Mouse (Mus musculus): ENCODE results near the gene Npepps. TPM values are rescaled to one million over a fixed set of nuclear protein-coding genes. Genes with fewer than 3 reads are reported as not detected.
"Not testable (repeated sequence)": the region's sequence is repeated elsewhere in the genome, so short reads cannot be mapped to it uniquely, and the experiment has no call there.

The Npepps gene
- polyA plus RNA-seq, 1 experiment from 2014 or later = 101 TPM

- Histone ChIP-seq H3K9me3 (ENCODE audit: control insufficient read depth, low read depth, low read length) (no peaks in the 10 kb centered on the region), H3K27me3 (ENCODE audit: control insufficient read depth, insufficient read depth, low read length) (no peaks in the 10 kb centered on the region), H3K4me2 (replicated peaks; ENCODE audit: low read depth, low read length) (no peak overlapping the region), H3K27ac (ENCODE audit: low read length) (no peak overlapping the region), H3K4me3 (ENCODE audit: low read depth, low read length) (no peak overlapping the region), H3K4me1 (ENCODE audit: control insufficient read depth, insufficient read depth, low read length) (peaks cover 7% of the 10 kb centered on the region), H3K36me3 (ENCODE audit: control insufficient read depth, insufficient read depth, low read length) (no peaks in the 10 kb centered on the region; the same call in 1 of the 2 replicates), H3K9ac (replicated peaks; ENCODE audit: low read depth, low read length) (no peak overlapping the region)
- WGBS = 88% methylated on average over 6 of the region's 6 CpGs
- ATAC-seq (ENCODE audit: insufficient number of reproducible peaks, insufficient read depth, low FRiP score, low read depth) = no peak
Observed at GRCm38 (mm10) chr11:97190992-97191391, 89.4 kb downstream of the Npepps start.

- 91% methylated on average over 6 of the region's 6 CpGs for WGBS
- peaks cover 12% of the 10 kb centered on the region for H3K4me1 ChIP-seq (ENCODE audit: control insufficient read depth, insufficient read depth, low read length)
- H3K27ac ChIP-seq (ENCODE audit: low read length); H3K9me3 ChIP-seq (ENCODE audit: control insufficient read depth, low read depth, low read length); H3K27me3 ChIP-seq (ENCODE audit: control insufficient read depth, insufficient read depth, low read length); ATAC-seq (ENCODE audit: insufficient number of reproducible peaks, insufficient read depth, low FRiP score, low read depth); H3K9ac ChIP-seq (replicated peaks; ENCODE audit: low read depth, low read length); H3K36me3 ChIP-seq (ENCODE audit: control insufficient read depth, insufficient read depth, low read length); H3K4me2 ChIP-seq (replicated peaks; ENCODE audit: low read depth, low read length); H3K4me3 ChIP-seq (ENCODE audit: low read depth, low read length): not testable (repeated sequence)
Observed at GRCm38 (mm10) chr11:97189645-97190044, 90.8 kb downstream of the Npepps start.

GRCm38 (mm10) chr11:97189231-97189630 is 91.2 kb downstream of the Npepps start:
- H3K9ac ChIP-seq (replicated peaks; ENCODE audit: low read depth, low read length) = no peak overlapping the region
- H3K4me3 ChIP-seq (ENCODE audit: low read depth, low read length) = peak overlapping the region; percentile 86
- H3K27me3 ChIP-seq (ENCODE audit: control insufficient read depth, insufficient read depth, low read length) = no peaks in the 10 kb centered on the region
- peaks cover 15% of the 10 kb centered on the region for H3K4me1 ChIP-seq (ENCODE audit: control insufficient read depth, insufficient read depth, low read length)
- WGBS = 39% methylated on average over 3 of the region's 3 CpGs
- peak overlapping the region; percentile 93; the same call in 1 of the 2 replicates for H3K27ac ChIP-seq (ENCODE audit: low read length)
- no peaks in the 10 kb centered on the region for H3K9me3 ChIP-seq (ENCODE audit: control insufficient read depth, low read depth, low read length)
- peaks cover 13% of the 10 kb centered on the region for H3K36me3 ChIP-seq (ENCODE audit: control insufficient read depth, insufficient read depth, low read length)
- H3K4me2 ChIP-seq (replicated peaks; ENCODE audit: low read depth, low read length) = peak overlapping the region; percentile 61
- no peak for ATAC-seq (ENCODE audit: insufficient number of reproducible peaks, insufficient read depth, low FRiP score, low read depth)

- H3K36me3 ChIP-seq (ENCODE audit: control insufficient read depth, insufficient read depth, low read length) = peaks cover 20% of the 10 kb centered on the region
- peak overlapping the region; percentile 86 for H3K4me3 ChIP-seq (ENCODE audit: low read depth, low read length)
- H3K9me3 ChIP-seq (ENCODE audit: control insufficient read depth, low read depth, low read length) = no peaks in the 10 kb centered on the region
- peak overlapping the region; percentile 93 for H3K27ac ChIP-seq (ENCODE audit: low read length)
- no peak for ATAC-seq (ENCODE audit: insufficient number of reproducible peaks, insufficient read depth, low FRiP score, low read depth)
- H3K27me3 ChIP-seq (ENCODE audit: control insufficient read depth, insufficient read depth, low read length) = no peaks in the 10 kb centered on the region
- peak overlapping the region; percentile 61 for H3K4me2 ChIP-seq (replicated peaks; ENCODE audit: low read depth, low read length)
- WGBS = under 1% methylated on average over 15 of the region's 15 CpGs
- H3K9ac ChIP-seq (replicated peaks; ENCODE audit: low read depth, low read length) = peak overlapping the region; percentile 66
- peaks cover 17% of the 10 kb centered on the region for H3K4me1 ChIP-seq (ENCODE audit: control insufficient read depth, insufficient read depth, low read length)
Observed at GRCm38 (mm10) chr11:97188643-97188955, 91.8 kb downstream of the Npepps start.

- Histone ChIP-seq H3K9ac (replicated peaks; ENCODE audit: low read depth, low read length) (peak within 1 kb of the TSS; percentile 96), H3K9me3 (ENCODE audit: control insufficient read depth, low read depth, low read length) (no peaks in the 10 kb centered on the region), H3K4me2 (replicated peaks; ENCODE audit: low read depth, low read length) (peak within 1 kb of the TSS; percentile 72), H3K27ac (ENCODE audit: low read length) (peak within 1 kb of the TSS; percentile 97), H3K4me1 (ENCODE audit: control insufficient read depth, insufficient read depth, low read length) (peaks cover 17% of the 10 kb centered on the region), H3K4me3 (ENCODE audit: low read depth, low read length) (peak within 1 kb of the TSS; percentile 86), H3K36me3 (ENCODE audit: control insufficient read depth, insufficient read depth, low read length) (peaks cover 26% of the 10 kb centered on the region), H3K27me3 (ENCODE audit: control insufficient read depth, insufficient read depth, low read length) (no peaks in the 10 kb centered on the region)
- ATAC-seq (ENCODE audit: insufficient number of reproducible peaks, insufficient read depth, low FRiP score, low read depth) = peak; percentile 95
- under 1% methylated on average over 91 of the region's 101 CpGs for WGBS
Observed at GRCm38 (mm10) chr11:97187764-97188642, 92.4 kb downstream of the Npepps start, which contains the start of gene Kpnb1. Kpnb1 (minus strand) TSS chr11:97187881.

- Histone ChIP-seq H3K27me3 (ENCODE audit: control insufficient read depth, insufficient read depth, low read length) (no peaks in the 10 kb centered on the region), H3K4me1 (ENCODE audit: control insufficient read depth, insufficient read depth, low read length) (peaks cover 19% of the 10 kb centered on the region), H3K36me3 (ENCODE audit: control insufficient read depth, insufficient read depth, low read length) (peaks cover 33% of the 10 kb centered on the region), H3K9me3 (ENCODE audit: control insufficient read depth, low read depth, low read length) (no peaks in the 10 kb centered on the region), H3K4me2 (replicated peaks; ENCODE audit: low read depth, low read length) (peak overlapping the region; percentile 72), H3K4me3 (ENCODE audit: low read depth, low read length) (peak overlapping the region; percentile 86), H3K9ac (replicated peaks; ENCODE audit: low read depth, low read length) (peak overlapping the region; percentile 96), H3K27ac (ENCODE audit: low read length) (peak overlapping the region; percentile 97)
- peak; percentile 70 for ATAC-seq (ENCODE audit: insufficient number of reproducible peaks, insufficient read depth, low FRiP score, low read depth)
- WGBS = 1% methylated on average over 59 of the region's 74 CpGs
Observed at GRCm38 (mm10) chr11:97186947-97187763, 93.3 kb downstream of the Npepps start.

- WGBS = 51% methylated on average over 5 of the region's 5 CpGs
- Histone ChIP-seq H3K36me3 (ENCODE audit: control insufficient read depth, insufficient read depth, low read length) (peaks cover 45% of the 10 kb centered on the region), H3K9me3 (ENCODE audit: control insufficient read depth, low read depth, low read length) (no peaks in the 10 kb centered on the region), H3K27ac (ENCODE audit: low read length) (no peak overlapping the region), H3K27me3 (ENCODE audit: control insufficient read depth, insufficient read depth, low read length) (no peaks in the 10 kb centered on the region), H3K4me3 (ENCODE audit: low read depth, low read length) (peak overlapping the region; percentile 86), H3K4me2 (replicated peaks; ENCODE audit: low read depth, low read length) (peak overlapping the region; percentile 72), H3K9ac (replicated peaks; ENCODE audit: low read depth, low read length) (peak overlapping the region; percentile 60; the same call in 1 of the 2 replicates), H3K4me1 (ENCODE audit: control insufficient read depth, insufficient read depth, low read length) (peaks cover 19% of the 10 kb centered on the region)
- ATAC-seq (ENCODE audit: insufficient number of reproducible peaks, insufficient read depth, low FRiP score, low read depth) = no peak
Observed at GRCm38 (mm10) chr11:97185704-97186614, 94.5 kb downstream of the Npepps start.

- WGBS = 76% methylated on average over 5 of the region's 5 CpGs
Observed at GRCm38 (mm10) chr11:97184875-97185274, 95.6 kb downstream of the Npepps start.

More at GRCm38 (mm10) chr11:97184875-97185274, 95.6 kb downstream of the Npepps start:
- Histone ChIP-seq H3K27ac (ENCODE audit: low read length) (no peak overlapping the region), H3K4me2 (replicated peaks; ENCODE audit: low read depth, low read length) (no peak overlapping the region), H3K36me3 (ENCODE audit: control insufficient read depth, insufficient read depth, low read length) (peaks cover 56% of the 10 kb centered on the region), H3K9me3 (ENCODE audit: control insufficient read depth, low read depth, low read length) (no peaks in the 10 kb centered on the region), H3K27me3 (ENCODE audit: control insufficient read depth, insufficient read depth, low read length) (no peaks in the 10 kb centered on the region), H3K4me1 (ENCODE audit: control insufficient read depth, insufficient read depth, low read length) (peaks cover 19% of the 10 kb centered on the region), H3K9ac (replicated peaks; ENCODE audit: low read depth, low read length) (no peak overlapping the region), H3K4me3 (ENCODE audit: low read depth, low read length) (no peak overlapping the region)
- ATAC-seq (ENCODE audit: insufficient number of reproducible peaks, insufficient read depth, low FRiP score, low read depth) = no peak

All from stomach, embryonic 14.5 days (tissue).